Mouse (Mus musculus) heart, embryonic 14.5 days (tissue): ENCODE measurements around the gene Cyp2e1. TPM values are rescaled to one million over a fixed set of nuclear protein-coding genes. Genes with fewer than 3 reads are reported as not detected.

Experiments used
- polyA plus RNA-seq: library from polyadenylated mRNA; unstranded; fragments of >200 nt; fragmentation: Nextera tagmentation; extraction: Ambion mirVana; gene quantifications from 2 replicates; pipeline ENCODE4 v1.2.1, GENCODE M21; 2014

Gene Cyp2e1
- polyA plus RNA-seq, 1 experiment from 2014 or later = not detected

Other genes starting within 250 kb of the Cyp2e1 start
- gene Olfr538, start 195.9 kb upstream of the Cyp2e1 start, polyA plus RNA-seq = not detected in 2 replicates
- gene Olfr46, start 162.5 kb upstream of the Cyp2e1 start, polyA plus RNA-seq = not detected in 2 replicates
- not detected in 2 replicates for gene Olfr61, start 134.8 kb upstream of the Cyp2e1 start, polyA plus RNA-seq
- gene Olfr53, start 117.3 kb upstream of the Cyp2e1 start, polyA plus RNA-seq = not detected in 2 replicates
- not detected in 2 replicates for gene Olfr539, start 103.8 kb upstream of the Cyp2e1 start, polyA plus RNA-seq
- not detected in 2 replicates for gene Olfr45, start 81.8 kb upstream of the Cyp2e1 start, polyA plus RNA-seq
- gene Olfr541, start 66.5 kb upstream of the Cyp2e1 start, polyA plus RNA-seq = not detected in 2 replicates
- 0.31 TPM in 1 of 2 replicates, not detected in the other for gene Syce1, start 24.1 kb downstream of the Cyp2e1 start, polyA plus RNA-seq
- 0.75 and 0.86 TPM in 2 replicates for gene Zfp941, start 58.4 kb downstream of the Cyp2e1 start, polyA plus RNA-seq
- gene Urah, start 71.3 kb downstream of the Cyp2e1 start, polyA plus RNA-seq = not detected in 2 replicates
- gene Scgb1c1, start 81.8 kb downstream of the Cyp2e1 start, polyA plus RNA-seq = not detected in 2 replicates
- gene Odf3, start 84.1 kb downstream of the Cyp2e1 start, polyA plus RNA-seq = 0.12 TPM in 1 of 2 replicates, not detected in the other
- gene Gm45785, start 92.6 kb downstream of the Cyp2e1 start, polyA plus RNA-seq = not detected in 2 replicates
- gene Ric8a, start 93.2 kb downstream of the Cyp2e1 start, polyA plus RNA-seq = 40.5 and 42.8 TPM in 2 replicates
- 35.0 and 39.5 TPM in 2 replicates for gene Bet1l, start 93.8 kb downstream of the Cyp2e1 start, polyA plus RNA-seq
- gene Psmd13, start 118.2 kb downstream of the Cyp2e1 start, polyA plus RNA-seq = 55.4 and 120 TPM in 2 replicates
- gene Sirt3, start 118.6 kb downstream of the Cyp2e1 start, polyA plus RNA-seq = 48.4 and 57.2 TPM in 2 replicates
- gene Cox8b, start 136.7 kb downstream of the Cyp2e1 start, polyA plus RNA-seq = 375 and 378 TPM in 2 replicates
- not detected in 2 replicates for gene Nlrp6, start 157.2 kb downstream of the Cyp2e1 start, polyA plus RNA-seq
- 11.4 and 13.0 TPM in 2 replicates for gene Pgghg, start 177.7 kb downstream of the Cyp2e1 start, polyA plus RNA-seq
- gene Ifitm5, start 186.6 kb downstream of the Cyp2e1 start, polyA plus RNA-seq = 0.65 and 0.82 TPM in 2 replicates
- not detected in 2 replicates for gene Gm45717, start 192.2 kb downstream of the Cyp2e1 start, polyA plus RNA-seq
- 615 and 692 TPM in 2 replicates for gene Ifitm2, start 192.2 kb downstream of the Cyp2e1 start, polyA plus RNA-seq
- gene Ifitm1, start 203.5 kb downstream of the Cyp2e1 start, polyA plus RNA-seq = 7.4 and 8.3 TPM in 2 replicates
- 89.6 and 105 TPM in 2 replicates for gene Ifitm3, start 247.0 kb downstream of the Cyp2e1 start, polyA plus RNA-seq